Mouse (Mus musculus) megakaryocyte, embryonic 14.5 days (primary cell): ENCODE data around the gene Abl2.

Source experiments
- FLI1 ChIP-seq: IDR thresholded peaks from 2 replicates; pipeline ENCODE4 v1.6.1; 2012; ENCODE audit warnings: low read length, inconsistent platforms, mixed read lengths
- GATA1 ChIP-seq: IDR thresholded peaks from 3 replicates; pipeline ENCODE4 v1.6.1; 2012; ENCODE audit warnings: mixed read lengths, low read length, inconsistent platforms, borderline replicate concordance

- no peak for TF ChIP-seq FLI1
- no peak for TF ChIP-seq GATA1
Observed at GRCm38 (mm10) chr1:156657523-156657922, 98.9 kb downstream of the Abl2 start.
